Mouse (Mus musculus) midbrain, embryonic 11.5 days (tissue): Measurements from ENCODE around the gene Psme1. TPM values are rescaled to one million over a fixed set of nuclear protein-coding genes. Genes with fewer than 3 reads are reported as not detected.

Experiments used
- ATAC-seq: fragments of 200-750 bp; cut with Nextera tagmentation; 2 replicates; pipeline ENCODE4 v1.8.0; 2017; ENCODE audit warnings: moderate TSS enrichment, moderate library complexity; ENCODE audit not compliant: low FRiP score
- DNase-seq: peaks from one replicate; pipeline ENCODE4 v3.0.0; 2015; ENCODE audit warnings: low spot score; ENCODE audit errors: missing footprints
- H3K27ac ChIP-seq: fragments of 300-500 bp; sonication (generic); 2 replicates; pipeline ENCODE4 v1.5.1; 2014; ENCODE audit warnings: low read depth, low read length
- H3K27me3 ChIP-seq: fragments of 300-500 bp; sonication (generic); 2 replicates; pipeline ENCODE4 v1.6.1; 2014; ENCODE audit warnings: mild to moderate bottlenecking, low read length, moderate library complexity, mixed read lengths; ENCODE audit not compliant: control insufficient read depth, insufficient read depth
- H3K36me3 ChIP-seq: fragments of 300-500 bp; sonication (generic); 2 replicates; pipeline ENCODE4 v1.6.1; 2014; ENCODE audit warnings: mild to moderate bottlenecking, low read length, moderate library complexity, mixed read lengths; ENCODE audit not compliant: control insufficient read depth, insufficient read depth
- H3K4me1 ChIP-seq: fragments of 300-500 bp; sonication (generic); 2 replicates; pipeline ENCODE4 v1.6.1; 2014; ENCODE audit warnings: low read length; ENCODE audit not compliant: control insufficient read depth, insufficient read depth
- H3K4me2 ChIP-seq: fragments of 300-500 bp; sonication (generic); 2 replicates; pipeline ENCODE4 v1.6.1; 2014; ENCODE audit warnings: mild to moderate bottlenecking, moderate library complexity
- H3K4me3 ChIP-seq: fragments of 300-500 bp; sonication (generic); 2 replicates; pipeline ENCODE4 v1.5.1; 2014; ENCODE audit warnings: low read depth, low read length
- H3K9ac ChIP-seq: fragments of 300-500 bp; sonication (generic); 2 replicates; pipeline ENCODE4 v1.6.1; 2014; ENCODE audit warnings: low read length
- H3K9me3 ChIP-seq: fragments of 300-500 bp; sonication (generic); 2 replicates; pipeline ENCODE4 v1.6.1; 2016; ENCODE audit warnings: low read length; ENCODE audit not compliant: control insufficient read depth
- whole genome bisulfite sequencing: fragments of 180-500 bp; shearing (Covaris S2); extraction: QIAGEN DNeasy Blood & Tissue Kit; methylation state at CpG from one replicate; pipeline ENCODE4 v1.1.7; 2014; 5-methylcytosine and 5-hydroxymethylcytosine counted together
- polyA plus RNA-seq: library from polyadenylated mRNA; unstranded; fragments of >200 nt; fragmentation: Nextera tagmentation; extraction: Ambion mirVana; gene quantifications from 2 replicates; pipeline ENCODE4 v1.2.1, GENCODE M21; 2014

Psme1 gene
- polyA plus RNA-seq, 1 experiment from 2014 or later, result 111 TPM

- peak; percentile 89 for ATAC-seq
- Histone ChIP-seq H3K27me3 (no peaks in the 10 kb centered on the region), H3K4me2 (peak overlapping the region; percentile 28; the same call in 1 of the 2 replicates), H3K9me3 (no peaks in the 10 kb centered on the region), H3K4me3 (peak overlapping the region; percentile 10; the same call in 1 of the 2 replicates), H3K27ac (no peak overlapping the region), H3K9ac (peak overlapping the region; percentile 34; the same call in 1 of the 2 replicates), H3K36me3 (peaks cover 23% of the 10 kb centered on the region), H3K4me1 (no peaks in the 10 kb centered on the region)
- WGBS, result 23% methylated on average over 19 of the region's 19 CpGs
- peak; percentile 96 for DNase-seq
Measured at GRCm38 (mm10) chr14:55603633-55604576, 26.0 kb downstream of the Psme1 start.

GRCm38 (mm10) chr14:55604823-55605222 lies 26.9 kb downstream of the Psme1 start:
- Histone ChIP-seq H3K27ac (no peak overlapping the region), H3K4me2 (no peak overlapping the region), H3K9me3 (no peaks in the 10 kb centered on the region), H3K36me3 (peaks cover 20% of the 10 kb centered on the region), H3K9ac (no peak overlapping the region), H3K4me1 (no peaks in the 10 kb centered on the region), H3K27me3 (no peaks in the 10 kb centered on the region), H3K4me3 (no peak overlapping the region)
- ATAC-seq (no peak), DNase-seq (peak; percentile 56)
- WGBS, result 97% methylated on average over 11 of the region's 11 CpGs

GRCm38 (mm10) chr14:55605743-55606459 lies 28.0 kb downstream of the Psme1 start:
- H3K27me3 ChIP-seq, result no peaks in the 10 kb centered on the region
- H3K27ac ChIP-seq, result no peak overlapping the region
- 92% methylated on average over 16 of the region's 16 CpGs for WGBS
- H3K4me2 ChIP-seq, result no peak overlapping the region
- no peak for ATAC-seq
- H3K9me3 ChIP-seq, result no peaks in the 10 kb centered on the region
- peaks cover 20% of the 10 kb centered on the region for H3K36me3 ChIP-seq
- H3K4me1 ChIP-seq, result no peaks in the 10 kb centered on the region
- no peak overlapping the region for H3K9ac ChIP-seq
- DNase-seq, result peak; percentile 19
- H3K4me3 ChIP-seq, result no peak overlapping the region

GRCm38 (mm10) chr14:55608339-55608738 lies 30.4 kb downstream of the Psme1 start:
- H3K9me3 ChIP-seq, result no peaks in the 10 kb centered on the region
- no peak overlapping the region for H3K4me2 ChIP-seq
- H3K9ac ChIP-seq, result no peak overlapping the region
- DNase-seq (no peak), ATAC-seq (no peak)
- H3K4me1 ChIP-seq, result no peaks in the 10 kb centered on the region
- no peak overlapping the region for H3K4me3 ChIP-seq
- no peaks in the 10 kb centered on the region for H3K27me3 ChIP-seq
- no peak overlapping the region for H3K27ac ChIP-seq
- 93% methylated on average over 6 of the region's 6 CpGs for WGBS
- H3K36me3 ChIP-seq, result peaks cover 10% of the 10 kb centered on the region; the same call in 1 of the 2 replicates

DNA sequence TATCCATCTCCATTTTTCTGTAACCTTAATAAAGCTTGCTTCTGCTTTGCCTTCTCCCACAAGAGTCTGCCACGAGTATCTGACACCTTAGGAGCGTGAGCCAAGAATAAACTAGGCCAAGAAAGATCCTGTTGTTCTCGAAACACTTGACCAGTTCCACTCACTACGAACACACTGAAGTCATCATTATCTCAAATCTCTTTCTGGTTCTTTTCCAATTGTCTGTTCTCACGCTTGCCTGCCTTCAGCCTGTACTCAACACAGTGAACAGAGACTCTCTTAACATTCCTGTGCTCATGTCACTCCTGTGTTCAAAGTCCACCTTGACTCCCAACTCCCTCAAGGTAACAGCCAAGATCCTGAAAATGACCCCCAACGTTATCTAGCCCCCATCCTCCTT lies 35.4 kb downstream of the Psme1 start:
- H3K9me3 ChIP-seq, result no peaks in the 10 kb centered on the region
- ATAC-seq (no peak), DNase-seq (no peak)
- H3K36me3 ChIP-seq, result peaks cover 4% of the 10 kb centered on the region; the same call in 1 of the 2 replicates
- no peak overlapping the region for H3K4me2 ChIP-seq
- WGBS, result 70% methylated on average over 6 of the region's 6 CpGs
- H3K9ac ChIP-seq, result no peak overlapping the region
- H3K27ac ChIP-seq, result no peak overlapping the region
- no peaks in the 10 kb centered on the region for H3K4me1 ChIP-seq
- no peaks in the 10 kb centered on the region for H3K27me3 ChIP-seq
- no peak overlapping the region for H3K4me3 ChIP-seq

GRCm38 (mm10) chr14:55614565-55615178 lies 36.7 kb downstream of the Psme1 start:
- Histone ChIP-seq H3K27ac (no peak overlapping the region), H3K36me3 (no peaks in the 10 kb centered on the region), H3K4me2 (no peak overlapping the region), H3K4me1 (no peaks in the 10 kb centered on the region), H3K9me3 (no peaks in the 10 kb centered on the region), H3K9ac (no peak overlapping the region), H3K4me3 (no peak overlapping the region), H3K27me3 (no peaks in the 10 kb centered on the region)
- WGBS, result 78% methylated on average over 7 of the region's 7 CpGs
- ATAC-seq (no peak), DNase-seq (peak; percentile 81)

- 52% methylated on average over 2 of the region's 2 CpGs for WGBS
- Histone ChIP-seq H3K27ac (no peak overlapping the region), H3K27me3 (no peaks in the 10 kb centered on the region)
Measured at GRCm38 (mm10) chr14:55615876-55616275, 38.0 kb downstream of the Psme1 start.

DNA sequence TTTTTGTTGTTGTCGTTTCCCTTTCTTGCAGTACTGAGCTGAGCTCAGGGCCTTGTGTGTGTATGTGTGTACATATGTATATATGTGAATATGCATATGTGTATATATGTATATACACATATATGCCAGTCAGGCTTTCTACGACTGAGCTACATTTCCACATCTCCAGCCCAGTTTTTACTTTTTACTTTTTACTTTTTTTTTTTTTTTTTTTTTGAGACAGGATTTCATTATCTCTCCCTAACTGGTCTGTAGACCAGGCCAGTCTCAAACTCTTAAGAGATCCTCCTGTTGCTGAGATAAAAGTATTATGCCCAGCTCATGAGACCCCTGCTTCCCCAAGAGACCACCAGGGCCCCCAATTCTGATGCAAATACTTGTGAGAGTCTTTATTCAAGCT lies 38.9 kb downstream of the Psme1 start:
- ATAC-seq (no peak), DNase-seq (no peak)
- H3K4me3 ChIP-seq, result no peak overlapping the region
- no peak overlapping the region for H3K9ac ChIP-seq
- H3K27ac ChIP-seq, result no peak overlapping the region
- H3K4me1 ChIP-seq, result no peaks in the 10 kb centered on the region
- no peak overlapping the region for H3K4me2 ChIP-seq
- 87% methylated on average over 2 of the region's 2 CpGs for WGBS
- H3K36me3 ChIP-seq, result no peaks in the 10 kb centered on the region
- H3K9me3 ChIP-seq, result no peaks in the 10 kb centered on the region
- H3K27me3 ChIP-seq, result no peaks in the 10 kb centered on the region

More at GRCm38 (mm10) chr14:55615876-55616275, 38.0 kb downstream of the Psme1 start:
- no peaks in the 10 kb centered on the region for H3K4me1 ChIP-seq
- no peak overlapping the region for H3K4me3 ChIP-seq
- ATAC-seq (no peak), DNase-seq (peak; percentile 62)
- H3K4me2 ChIP-seq, result no peak overlapping the region
- no peaks in the 10 kb centered on the region for H3K36me3 ChIP-seq
- no peaks in the 10 kb centered on the region for H3K9me3 ChIP-seq
- no peak overlapping the region for H3K9ac ChIP-seq
